Mouse (Mus musculus) heart, postnatal 4 days (tissue): ENCODE data around the gene Faf1. TPM values are rescaled to one million over a fixed set of nuclear protein-coding genes. Genes with fewer than 3 reads are reported as not detected.
A peak's percentile ranks its signal among the peaks of the same experiment; 100 is the strongest.

Source experiments
- DNase-seq: peaks from one replicate; pipeline ENCODE4 v3.0.0; 2021
- total RNA-seq, 2 experiments: library from RNA; stranded (reverse); gene quantifications; 2 replicates each; pipeline ENCODE4 v1.2.3; 2021

The Faf1 gene
- total RNA-seq, 2 experiments from 2014 or later: 34.0 to 34.6 TPM

DNA sequence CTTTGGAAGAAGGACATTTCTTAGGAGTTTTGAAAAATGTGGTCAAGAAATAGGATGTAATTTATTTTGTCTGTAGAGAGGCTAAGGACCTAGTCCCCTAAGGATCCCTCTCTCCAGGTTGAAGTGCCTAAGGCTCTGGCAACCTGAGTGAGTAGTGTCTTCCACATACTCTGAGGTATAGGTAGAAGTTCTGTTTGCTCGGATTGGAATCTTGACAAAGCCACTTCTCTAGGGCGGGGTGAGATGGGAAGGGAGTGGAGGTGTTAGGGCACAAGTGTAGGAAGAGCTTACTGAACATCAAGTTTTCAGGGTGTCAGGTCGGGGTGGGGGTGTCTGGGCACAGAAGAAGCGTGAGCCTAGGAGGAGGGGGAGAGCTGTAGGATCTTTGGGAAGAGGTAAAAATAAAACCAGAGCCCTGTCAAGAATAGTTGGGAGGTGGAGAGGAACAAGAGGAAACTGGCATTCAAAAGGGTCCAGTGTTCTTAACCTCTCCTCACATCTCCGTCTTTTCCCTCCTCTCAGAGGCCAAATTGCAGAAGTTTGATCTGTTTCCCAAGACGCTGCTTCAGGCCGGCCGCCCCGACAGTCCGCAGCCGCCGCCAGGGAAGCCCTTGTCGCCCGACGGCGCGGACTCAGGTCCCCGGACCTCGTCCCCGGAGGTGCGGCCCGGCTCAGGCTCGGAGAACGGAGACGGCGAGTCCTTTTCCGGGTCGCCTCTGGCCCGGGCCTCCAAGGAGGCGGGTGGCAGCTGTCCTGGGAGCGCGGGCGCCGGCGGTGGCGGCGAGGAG, 304.9 kb downstream of the Faf1 start:
- DNase-seq: no peak

DNA sequence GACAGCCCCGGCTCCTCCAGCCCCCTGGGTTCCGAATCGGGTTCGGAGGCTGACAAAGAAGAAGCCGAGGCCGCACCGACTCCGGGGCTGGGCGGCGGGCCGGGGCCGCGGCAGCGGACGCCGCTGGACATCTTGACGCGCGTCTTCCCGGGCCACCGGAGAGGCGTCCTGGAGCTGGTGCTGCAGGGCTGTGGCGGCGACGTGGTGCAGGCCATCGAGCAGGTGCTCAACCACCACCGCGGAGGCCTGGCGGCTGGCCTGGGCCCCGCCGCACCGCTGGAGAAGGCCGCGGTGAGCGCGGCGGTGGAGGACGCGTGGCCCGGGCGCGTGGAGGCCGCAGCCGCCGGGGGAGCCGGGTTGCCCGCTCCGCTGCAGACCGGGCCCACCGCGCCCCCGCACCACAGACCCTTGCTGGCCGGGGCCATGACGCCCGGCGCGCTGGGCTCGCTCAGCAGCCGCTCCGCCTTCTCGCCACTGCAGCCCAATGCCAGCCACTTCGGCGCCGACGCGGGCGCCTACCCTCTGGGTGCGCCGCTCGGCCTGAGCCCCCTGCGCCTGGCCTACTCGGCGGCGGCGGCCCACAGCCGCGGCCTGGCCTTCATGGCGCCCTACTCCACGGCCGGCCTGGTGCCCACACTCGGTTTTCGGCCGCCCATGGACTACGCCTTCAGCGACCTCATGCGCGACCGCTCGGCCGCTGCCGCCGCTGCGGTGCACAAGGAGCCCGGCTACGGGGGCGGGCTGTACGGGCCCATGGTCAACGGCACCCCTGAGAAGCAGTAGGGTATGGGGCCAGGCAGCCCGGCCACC, 305.7 kb downstream of the Faf1 start:
- peak; percentile 17 for DNase-seq

DNA sequence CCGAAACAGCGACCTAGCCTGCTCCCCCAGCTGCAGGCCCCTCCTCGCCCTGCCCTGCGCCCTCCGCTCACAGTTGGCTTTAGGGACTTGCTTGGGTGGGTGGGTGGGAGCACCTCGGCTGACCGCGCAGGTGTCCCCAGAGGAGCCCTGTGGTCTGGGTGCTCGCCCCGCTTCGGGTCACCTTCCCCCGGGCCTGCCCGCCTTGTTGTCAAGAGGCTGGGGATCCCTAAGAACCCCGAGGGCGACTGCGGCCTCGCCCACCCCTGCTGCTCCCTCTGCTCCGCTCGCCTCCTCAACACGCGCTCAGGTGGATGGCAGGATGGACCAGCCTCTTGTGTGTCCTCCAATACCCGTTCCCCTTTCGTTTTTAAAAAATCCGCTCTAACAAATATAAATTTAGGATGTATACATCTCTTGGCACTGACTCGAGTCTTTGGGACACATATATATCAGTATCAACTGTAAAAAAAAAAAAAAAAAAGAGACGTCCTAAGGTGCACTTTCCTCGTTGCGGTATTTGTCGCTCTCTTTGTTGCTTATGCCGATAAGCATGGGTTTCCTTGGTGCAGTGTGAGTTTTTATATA, 306.4 kb downstream of the Faf1 start:
- DNase-seq: peak; percentile 5

DNA sequence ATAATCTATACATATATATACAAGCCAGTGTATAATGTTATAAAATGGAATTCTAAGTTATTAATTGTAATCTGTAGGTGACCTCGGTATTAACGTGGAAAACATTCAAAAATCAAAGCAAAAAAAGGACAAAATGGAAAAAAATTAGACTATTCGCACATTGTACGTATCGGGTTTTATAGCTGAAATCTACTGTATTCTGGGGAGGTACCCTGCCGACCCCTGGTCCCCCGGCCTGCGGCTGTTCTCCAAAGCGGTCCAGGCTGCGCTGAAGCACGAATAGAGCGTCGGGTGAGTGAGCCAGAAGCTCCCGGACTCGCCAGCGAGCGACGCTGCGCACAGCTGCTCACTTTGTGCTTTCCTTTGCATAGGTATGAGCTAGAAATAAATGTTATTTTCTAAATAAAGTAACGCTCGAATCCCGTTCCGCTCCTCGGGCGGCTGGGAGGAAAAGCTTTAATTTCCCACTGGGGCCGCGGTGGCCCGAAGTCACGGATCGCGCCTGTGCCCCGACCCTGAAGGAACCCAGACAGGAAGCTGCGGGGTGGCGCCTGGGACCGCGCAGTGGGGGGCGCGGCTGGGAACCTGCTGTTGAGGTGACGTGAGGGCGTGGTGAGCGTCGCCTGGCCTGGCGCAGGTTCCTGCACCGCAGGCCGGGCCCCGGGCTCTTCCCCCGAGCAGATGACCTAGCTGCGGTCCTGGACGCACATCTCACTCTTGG, 307.1 kb downstream of the Faf1 start:
- DNase-seq: peak; percentile 9

DNA sequence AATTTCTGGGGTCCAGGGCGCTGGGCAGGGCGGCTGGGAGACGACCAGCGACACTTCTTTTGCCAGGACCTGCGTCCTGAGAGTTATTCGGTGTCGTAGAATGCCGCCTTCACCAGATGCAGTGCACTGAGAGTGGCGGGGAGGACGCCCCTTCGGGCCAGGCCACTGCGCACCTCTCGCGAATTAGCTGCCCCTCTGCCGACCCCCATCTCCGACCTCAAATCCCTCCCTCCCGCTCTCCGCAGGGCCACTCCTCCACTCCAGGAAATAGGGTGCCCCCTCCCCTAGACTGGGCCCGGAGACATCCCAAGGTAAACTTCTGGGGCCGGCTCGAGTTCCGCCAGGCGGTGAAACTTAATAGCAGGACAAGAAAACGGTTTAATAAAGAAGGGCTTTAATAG, 307.6 kb downstream of the Faf1 start:
- peak; percentile 4 for DNase-seq

DNA sequence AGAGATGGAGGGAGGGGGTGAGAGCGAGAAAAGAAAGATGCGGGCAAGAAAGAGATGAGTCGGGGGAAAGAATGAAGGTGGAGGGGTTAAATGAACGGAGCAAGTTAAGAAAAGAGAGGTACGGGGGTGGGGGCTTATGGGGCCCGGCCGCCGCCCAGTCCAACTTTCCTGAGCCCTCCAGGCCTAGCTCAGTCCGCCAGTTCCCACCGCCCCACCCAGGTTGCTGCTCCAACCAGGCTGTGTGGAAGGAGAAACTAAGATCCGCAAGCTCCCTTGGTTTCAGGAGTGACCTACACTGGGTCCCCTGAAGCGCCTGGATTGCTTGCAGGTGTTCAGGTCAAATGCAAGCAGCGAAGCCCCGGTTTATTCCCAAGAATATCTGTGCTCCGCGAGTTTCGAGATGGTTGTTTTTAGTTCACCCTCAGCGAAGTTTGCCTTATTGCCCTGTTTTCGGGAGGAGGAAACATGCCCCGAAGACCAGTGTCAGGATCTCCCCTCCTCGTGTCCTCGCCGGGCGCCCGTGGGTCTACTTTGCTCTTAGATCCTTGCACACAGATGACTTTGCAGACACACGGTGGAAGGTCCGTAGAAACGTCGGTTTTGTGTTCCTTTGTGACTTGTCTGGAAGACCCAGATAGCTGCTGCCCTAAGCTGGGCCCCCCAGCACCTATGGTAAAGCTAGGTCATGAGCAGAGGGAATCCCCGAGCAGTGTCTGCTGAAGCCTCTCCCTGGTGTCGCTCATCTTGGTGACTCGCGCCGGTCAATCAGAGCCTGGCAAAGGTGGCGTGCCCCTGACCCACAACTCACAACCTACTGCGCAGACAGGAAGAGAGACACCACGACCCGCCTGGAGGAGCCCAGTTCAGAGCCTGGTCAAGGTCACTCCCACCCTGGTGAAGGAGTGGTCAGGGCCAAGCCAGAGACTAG, 308.4 kb downstream of the Faf1 start:
- DNase-seq: no peak

DNA sequence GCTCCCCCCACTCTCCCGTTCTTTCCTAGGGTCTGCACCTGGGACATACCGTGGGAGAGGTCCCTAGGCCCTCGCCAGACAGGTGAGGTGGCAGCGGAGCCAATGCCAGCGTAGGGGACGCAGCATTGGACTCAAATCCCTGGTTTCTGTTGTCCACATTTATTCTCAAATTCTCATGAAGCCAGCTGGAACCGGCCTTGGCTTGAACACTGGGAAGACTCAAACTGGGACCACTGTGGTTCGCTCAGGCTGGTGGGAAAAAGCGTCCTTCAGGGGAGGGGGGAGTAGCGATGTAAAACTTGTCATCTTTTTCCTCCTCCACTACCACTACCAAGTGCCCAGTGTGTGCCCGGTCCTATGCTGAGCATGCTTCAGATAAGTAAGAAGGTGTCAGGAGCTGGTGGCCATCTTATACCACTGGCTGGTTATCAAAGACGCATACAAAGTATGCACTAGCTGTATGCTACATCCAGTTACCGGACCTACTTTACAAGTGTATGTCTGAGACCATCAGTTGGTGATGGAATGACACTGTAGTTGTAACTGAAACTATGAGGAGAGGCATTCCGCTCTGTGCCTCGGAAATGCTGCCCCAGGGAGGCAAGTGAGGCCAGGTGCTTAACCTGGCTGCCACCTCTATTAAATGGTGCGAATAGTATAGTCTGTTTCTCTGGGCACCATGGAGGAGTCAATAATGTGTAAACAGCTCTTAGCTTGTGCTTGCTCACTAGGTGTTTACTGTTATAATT, 309.2 kb downstream of the Faf1 start:
- DNase-seq: no peak

DNA sequence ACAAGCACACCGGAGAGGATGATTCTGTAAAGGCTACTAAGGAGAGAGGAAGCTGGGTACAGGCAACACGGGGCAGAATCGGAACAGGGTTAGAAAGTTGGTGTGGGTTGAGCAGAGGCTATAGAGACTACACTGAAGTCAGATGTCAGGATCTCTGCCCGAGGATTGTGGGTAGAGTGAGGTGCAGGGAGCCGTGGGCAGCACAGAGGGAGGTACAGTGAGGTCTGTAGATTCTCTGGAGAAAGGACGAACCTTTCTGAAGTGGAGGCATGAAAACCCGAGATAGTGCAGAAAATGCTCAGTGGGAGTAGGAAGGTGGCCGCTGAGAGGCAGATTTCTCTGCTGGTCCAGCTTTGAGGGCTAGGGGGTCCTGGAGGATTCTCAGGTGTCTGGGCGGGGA, 309.9 kb downstream of the Faf1 start:
- DNase-seq: no peak

DNA sequence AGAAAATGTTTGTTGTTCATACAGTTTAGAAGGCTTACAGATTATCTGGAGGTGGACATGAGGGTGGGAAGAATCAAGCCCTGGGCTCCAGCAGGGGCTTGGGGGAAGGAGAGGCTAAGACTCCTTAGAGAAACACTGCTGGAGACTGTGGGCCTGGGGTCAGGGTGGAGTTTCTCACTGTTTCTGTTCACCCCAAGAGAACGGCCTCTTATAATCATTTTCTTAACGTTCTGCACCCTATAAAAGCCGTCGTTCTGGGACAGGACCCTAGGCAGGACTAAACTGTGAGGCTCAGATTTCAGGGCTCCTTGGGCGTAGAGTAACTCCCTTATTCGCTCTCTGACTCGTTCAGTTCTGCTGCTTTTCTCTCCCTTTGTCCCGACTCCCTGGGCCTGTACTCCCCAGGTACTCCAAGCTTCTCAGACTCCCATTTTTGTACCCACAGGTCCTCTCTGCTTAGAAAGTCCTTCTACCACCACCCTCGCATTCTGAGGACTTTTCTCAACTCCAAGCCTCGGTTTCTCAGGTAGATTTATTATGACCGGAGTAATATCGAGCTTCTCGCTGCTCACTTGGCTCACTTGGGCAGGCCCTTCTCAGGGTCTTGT, 310.5 kb downstream of the Faf1 start:
- no peak for DNase-seq

DNA sequence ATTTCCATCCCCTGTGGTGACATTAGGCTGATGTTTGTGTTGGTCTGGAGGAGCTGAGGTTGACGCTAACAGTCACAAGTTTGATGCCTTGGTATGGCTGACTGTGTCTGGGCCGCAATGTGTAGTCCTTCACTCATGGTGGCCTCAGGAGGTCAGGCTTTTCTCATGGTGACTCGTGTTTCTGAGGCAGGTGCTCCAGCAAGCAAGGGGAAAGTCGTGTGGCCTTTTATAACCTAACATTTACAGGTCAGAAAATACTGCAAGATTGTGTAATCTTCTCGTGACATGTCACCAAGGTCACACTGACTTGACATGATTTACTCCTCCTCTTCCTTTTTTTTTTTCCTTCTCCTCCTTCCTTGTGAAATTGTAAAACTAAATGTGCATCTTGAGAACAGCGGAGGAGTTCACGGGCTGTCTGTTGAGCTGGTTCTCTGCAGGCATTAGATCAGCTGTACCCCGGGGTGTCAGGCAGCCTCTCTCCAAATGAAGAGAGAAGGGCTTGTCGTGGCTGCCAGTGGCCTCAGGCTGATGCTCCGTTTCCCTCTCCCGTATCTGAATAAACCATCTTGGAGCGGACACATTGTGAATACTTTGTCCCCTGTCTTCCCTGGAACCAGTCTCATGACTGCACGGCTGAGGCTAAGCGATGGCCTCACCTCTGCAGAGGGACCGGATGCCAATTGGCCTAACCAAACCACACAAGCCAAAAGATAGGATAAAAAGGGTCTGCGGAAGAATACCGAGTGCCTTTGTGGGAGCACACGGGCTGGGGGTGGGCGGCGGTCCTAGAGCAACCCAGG, 311.4 kb downstream of the Faf1 start:
- DNase-seq: no peak

DNA sequence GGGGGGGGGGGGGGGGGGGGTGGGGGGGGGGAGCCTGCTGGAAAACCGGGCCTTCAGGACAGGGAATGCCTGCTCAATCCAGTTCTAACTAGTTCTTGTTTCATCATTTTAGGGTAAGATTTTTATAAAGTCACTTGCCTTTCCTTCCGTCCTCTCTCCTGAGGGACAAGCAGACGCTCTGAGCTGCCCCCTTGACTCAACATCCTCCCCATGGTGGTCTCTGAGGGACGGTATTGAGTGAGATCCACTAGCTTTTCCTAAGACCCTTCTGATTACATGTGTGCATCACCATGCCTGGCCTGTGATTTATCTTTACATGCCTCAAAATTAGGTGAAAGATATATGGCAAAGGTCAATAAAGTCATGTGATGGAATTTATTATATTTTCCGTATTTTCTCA, 312.0 kb downstream of the Faf1 start:
- DNase-seq: no peak

DNA sequence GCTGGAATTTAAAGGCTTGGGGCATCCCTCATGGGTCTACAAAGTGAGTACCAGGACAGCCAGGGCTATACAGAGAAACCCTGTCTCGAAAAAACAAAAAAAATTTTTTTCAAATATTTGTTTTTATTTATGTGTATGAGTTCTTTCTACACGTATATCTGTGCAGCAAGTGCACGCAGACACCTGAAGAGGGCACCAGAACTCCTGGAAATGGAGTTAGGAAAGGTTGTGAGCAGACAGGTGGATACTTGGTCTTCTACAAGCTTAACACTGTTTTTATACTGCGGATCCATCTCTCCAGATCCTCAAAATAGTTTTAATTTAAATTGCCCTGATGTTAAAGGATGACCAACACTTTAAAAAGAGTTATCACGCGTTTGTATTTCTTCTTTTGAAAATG, 312.8 kb downstream of the Faf1 start:
- no peak for DNase-seq

DNA sequence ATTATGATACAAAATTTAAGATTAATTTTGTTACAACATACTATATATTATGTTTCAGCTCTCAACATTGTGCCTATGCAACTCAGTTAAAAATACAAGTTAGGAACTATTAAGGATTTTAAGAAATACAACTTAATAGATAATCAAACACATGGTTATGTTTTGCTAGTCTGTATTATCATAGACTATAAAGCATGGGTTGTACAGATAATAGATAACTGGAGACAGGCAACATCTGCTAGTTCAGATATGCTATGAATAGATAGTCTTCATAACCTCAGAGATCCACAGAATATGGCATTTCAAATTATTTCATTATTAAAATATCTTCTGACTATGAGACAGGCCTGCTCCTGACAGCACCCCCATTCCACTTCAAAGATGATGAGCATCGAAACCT, 329.7 kb downstream of the Faf1 start:
- no peak for DNase-seq

Other genes starting within 250 kb of the Faf1 start
- 100 to 1,000 TPM; 106 to 107 TPM for gene Rnf11, start 191.9 kb upstream of the Faf1 start, total RNA-seq
- gene 4930522H14Rik, start 145.3 kb upstream of the Faf1 start, total RNA-seq: not detected
- 10 to 100 TPM; 61.2 to 65.6 TPM for gene Cdkn2c, start 9.4 kb upstream of the Faf1 start, total RNA-seq